Mouse (Mus musculus) embryonic stem cell, embryonic (primary cell): ENCODE data around the gene Mrps18b.
"Not testable (repeated sequence)": the region's sequence is repeated elsewhere in the genome, so short reads cannot be mapped to it uniquely, and the experiment has no call there.

Source experiments
- CTCF ChIA-PET, 4 experiments: fragments of 300-600 bp in 2 of 4; fragments of 350-600 bp in 2 of 4; sonication (Branson Sonifier 250); formaldehyde crosslinking; loops; one replicate each; lab custom pipeline; 2022; ENCODE audit warnings: inconsistent platforms in 2 of 4; lab: Charles Lee
- POLR2A ChIA-PET, 4 experiments: fragments of 300-600 bp in 2 of 4; fragments of 350-600 bp in 2 of 4; sonication (Branson Sonifier 250); formaldehyde crosslinking; loops; one replicate each; lab custom pipeline; 2022; ENCODE audit warnings: antibody characterized with exemption in 4 of 4, inconsistent platforms in 1 of 4; lab: Charles Lee

Mrps18b gene

GRCm38 (mm10) chr17:35916297-35917142, at the start of gene Mrps18b, which contains the start of gene Ppp1r10:
Mrps18b (minus strand) TSS chr17:35916389.
Ppp1r10 (plus strand) TSS chr17:35916434.
- ChIA-PET CTCF (interaction anchor here (0.5 to 1.8 kb wide), 7 partner anchors 9 to 80 kb away, joined by 3 to 7 read pairs (median 3); partner anchors contain the start of genes Gnl1 (in 1 of the 4) and Prr3 (in 1 of the 4)), POLR2A (interaction anchor here (0.5 to 2.3 kb wide), 76 partner anchors 8 to 414 kb away, joined by 3 to 37 read pairs (median 5); partner anchors contain the start of genes Dhx16 (in 4 of the 4), 2310061I04Rik (in 3 of the 4), Flot1 (in 3 of the 4) and Ier3 (in 2 of the 4))

GRCm38 (mm10) chr17:35963279-35963678, 47.1 kb upstream of the Mrps18b start:
- POLR2A ChIA-PET = interaction anchor here in 3 of 4 experiments (0.6 to 16.9 kb wide), 22 partner anchors 8 to 270 kb away, joined by 3 to 152 read pairs (median 4); partner anchors contain the start of genes Gnl1 (in 1 of the 3) and Prr3 (in 1 of the 3)
- CTCF ChIA-PET = interaction anchor here in 2 of 4 experiments (0.6 to 0.9 kb wide), 3 partner anchors 127 to 264 kb away, joined by 3 to 5 read pairs (median 5); no protein-coding TSS in a partner anchor

GRCm38 (mm10) chr17:35958533-35959223, 42.5 kb upstream of the Mrps18b start:
- POLR2A ChIA-PET = interaction anchor here (0.6 to 16.9 kb wide), 30 partner anchors 8 to 1101 kb away, joined by 3 to 152 read pairs (median 4); partner anchors contain the start of genes Gnl1 (in 2 of the 4), Prr3 (in 2 of the 4), Abcf1 (in 1 of the 4) and Dhx16 (in 1 of the 4)
- CTCF ChIA-PET = interaction anchor here in 3 of 4 experiments (0.8 to 2.6 kb wide), 6 partner anchors 10 to 374 kb away, joined by 3 to 11 read pairs (median 4); partner anchors contain the start of gene Abcf1 (in 1 of the 3)

GRCm38 (mm10) chr17:35954665-35955064, 38.5 kb upstream of the Mrps18b start:
- CTCF ChIA-PET = interaction anchor here in 1 of 4 experiments (0.6 to 1.0 kb wide), 3 partner anchors 17 to 113 kb away, joined by 3 to 4 read pairs (median 3); no protein-coding TSS in a partner anchor
- POLR2A ChIA-PET = interaction anchor here in 3 of 4 experiments (0.9 to 2.8 kb wide), 16 partner anchors 9 to 97 kb away, joined by 3 to 30 read pairs (median 4); partner anchors contain the start of genes Abcf1 (in 1 of the 3), Gnl1 (in 1 of the 3) and Prr3 (in 1 of the 3)

GRCm38 (mm10) chr17:35952559-35952958, 36.4 kb upstream of the Mrps18b start:
- POLR2A ChIA-PET = not testable (repeated sequence)

GRCm38 (mm10) chr17:35950946-35951345, 34.8 kb upstream of the Mrps18b start:
- ChIA-PET POLR2A (interaction anchor here in 2 of 4 experiments (0.6 to 1.1 kb wide), 3 partner anchors 21 to 33 kb away, joined by 3 to 9 read pairs (median 5); no protein-coding TSS in a partner anchor), CTCF (interaction anchor here in 1 of 4 experiments (0.5 to 0.6 kb wide), 2 partner anchors 13 to 21 kb away, joined by 3 read pairs; no protein-coding TSS in a partner anchor)

More at GRCm38 (mm10) chr17:35952559-35952958, 36.4 kb upstream of the Mrps18b start:
- CTCF ChIA-PET = not testable (repeated sequence)

GRCm38 (mm10) chr17:35939941-35940340, 23.8 kb upstream of the Mrps18b start:
- ChIA-PET CTCF (interaction anchor here in 1 of 4 experiments (1.0 to 4.8 kb wide), 4 partner anchors 26 to 121 kb away, joined by 4 to 67 read pairs (median 8); no protein-coding TSS in a partner anchor), POLR2A (interaction anchor here in 2 of 4 experiments (1.0 to 8.4 kb wide), 14 partner anchors 15 to 58 kb away, joined by 3 to 241 read pairs (median 15); partner anchors contain the start of genes Abcf1 (in 1 of the 2), Gnl1 (in 1 of the 2) and Prr3 (in 1 of the 2))

GRCm38 (mm10) chr17:35939108-35939507, 22.9 kb upstream of the Mrps18b start:
- POLR2A ChIA-PET = interaction anchor here (0.6 to 8.4 kb wide), 60 partner anchors 10 to 348 kb away, joined by 3 to 241 read pairs (median 4); partner anchors contain the start of genes Gnl1 (in 2 of the 4), Mrps18b (in 2 of the 4), Ppp1r10 (in 2 of the 4) and Prr3 (in 2 of the 4)

GRCm38 (mm10) chr17:35937700-35938348, 21.6 kb upstream of the Mrps18b start:
- ChIA-PET POLR2A (interaction anchor here (0.6 to 8.4 kb wide), 47 partner anchors 15 to 304 kb away, joined by 3 to 241 read pairs (median 5); partner anchors contain the start of genes Gnl1 (in 3 of the 4), Prr3 (in 3 of the 4), Mrps18b (in 2 of the 4) and Ppp1r10 (in 2 of the 4)), CTCF (interaction anchor here (0.6 to 4.8 kb wide), 36 partner anchors 10 to 255 kb away, joined by 3 to 67 read pairs (median 4); partner anchors contain the start of genes Gnl1 (in 1 of the 4), Nrm (in 1 of the 4) and Prr3 (in 1 of the 4))

More at GRCm38 (mm10) chr17:35939108-35939507, 22.9 kb upstream of the Mrps18b start:
- CTCF ChIA-PET = interaction anchor here (0.6 to 4.8 kb wide), 26 partner anchors 19 to 849 kb away, joined by 3 to 67 read pairs (median 4); partner anchors contain the start of genes H2-T24 (in 1 of the 4), Mdc1 (in 1 of the 4) and Prr3 (in 1 of the 4)

GRCm38 (mm10) chr17:35935763-35936162, 19.6 kb upstream of the Mrps18b start:
- ChIA-PET CTCF (interaction anchor here (0.9 to 4.8 kb wide), 8 partner anchors 22 to 125 kb away, joined by 4 to 67 read pairs (median 10); no protein-coding TSS in a partner anchor), POLR2A (interaction anchor here (0.8 to 8.4 kb wide), 35 partner anchors 13 to 283 kb away, joined by 3 to 241 read pairs (median 6); partner anchors contain the start of genes Gnl1 (in 2 of the 4), Mrps18b (in 2 of the 4), Ppp1r10 (in 2 of the 4) and Prr3 (in 2 of the 4))

GRCm38 (mm10) chr17:35932608-35933007, 16.4 kb upstream of the Mrps18b start:
- POLR2A ChIA-PET = interaction anchor here in 1 of 4 experiments (8.4 kb wide), 1 partner anchor 10 kb away, joined by 241 read pairs; no protein-coding TSS in a partner anchor
- CTCF ChIA-PET = no interaction called here

GRCm38 (mm10) chr17:35930627-35931026, 14.4 kb upstream of the Mrps18b start:
- ChIA-PET POLR2A (interaction anchor here in 2 of 4 experiments (1.1 to 1.3 kb wide), 2 partner anchors 20 kb away, joined by 5 to 9 read pairs; no protein-coding TSS in a partner anchor), CTCF (no interaction called here)

- CTCF ChIA-PET = interaction anchor here in 1 of 4 experiments (0.6 to 1.0 kb wide), 4 partner anchors 21 to 1690 kb away, joined by 3 to 4 read pairs (median 3); no protein-coding TSS in a partner anchor
- POLR2A ChIA-PET = interaction anchor here in 3 of 4 experiments (0.6 to 1.9 kb wide), 6 partner anchors 11 to 74 kb away, joined by 4 to 9 read pairs (median 6); partner anchors contain the start of genes Mrps18b (in 1 of the 3) and Ppp1r10 (in 1 of the 3)
Measured at GRCm38 (mm10) chr17:35929534-35929933, 13.3 kb upstream of the Mrps18b start.

GRCm38 (mm10) chr17:35927471-35927870, 11.3 kb upstream of the Mrps18b start:
- CTCF ChIA-PET = interaction anchor here in 1 of 4 experiments (1.4 kb wide), 1 partner anchor 10 kb away, joined by 6 read pairs; no protein-coding TSS in a partner anchor
- POLR2A ChIA-PET = interaction anchor here (0.6 to 11.3 kb wide), 14 partner anchors 8 to 96 kb away, joined by 3 to 241 read pairs (median 6); partner anchors contain the start of genes Abcf1 (in 1 of the 4), Mrps18b (in 1 of the 4) and Ppp1r10 (in 1 of the 4)

- ChIA-PET CTCF (interaction anchor here in 1 of 4 experiments (0.7 kb wide), 1 partner anchor 43 kb away, joined by 3 read pairs; the partner anchor contains the start of gene Dhx16), POLR2A (interaction anchor here in 3 of 4 experiments (0.5 to 11.3 kb wide), 17 partner anchors 10 to 1087 kb away, joined by 3 to 241 read pairs (median 4); partner anchors contain the start of genes Abcf1 (in 1 of the 3), Atat1 (in 1 of the 3) and Mdc1 (in 1 of the 3))
Measured at GRCm38 (mm10) chr17:35923281-35923680, 7.1 kb upstream of the Mrps18b start.
